Mouse (Mus musculus): ENCODE data around the gene Sbno1. TPM values are rescaled to one million over a fixed set of nuclear protein-coding genes. Genes with fewer than 3 reads are reported as not detected.
"Not testable (repeated sequence)": the region's sequence is repeated elsewhere in the genome, so short reads cannot be mapped to it uniquely, and the experiment has no call there.

Gene Sbno1
- polyA plus RNA-seq, 1 experiment: 46.6 TPM

DNA sequence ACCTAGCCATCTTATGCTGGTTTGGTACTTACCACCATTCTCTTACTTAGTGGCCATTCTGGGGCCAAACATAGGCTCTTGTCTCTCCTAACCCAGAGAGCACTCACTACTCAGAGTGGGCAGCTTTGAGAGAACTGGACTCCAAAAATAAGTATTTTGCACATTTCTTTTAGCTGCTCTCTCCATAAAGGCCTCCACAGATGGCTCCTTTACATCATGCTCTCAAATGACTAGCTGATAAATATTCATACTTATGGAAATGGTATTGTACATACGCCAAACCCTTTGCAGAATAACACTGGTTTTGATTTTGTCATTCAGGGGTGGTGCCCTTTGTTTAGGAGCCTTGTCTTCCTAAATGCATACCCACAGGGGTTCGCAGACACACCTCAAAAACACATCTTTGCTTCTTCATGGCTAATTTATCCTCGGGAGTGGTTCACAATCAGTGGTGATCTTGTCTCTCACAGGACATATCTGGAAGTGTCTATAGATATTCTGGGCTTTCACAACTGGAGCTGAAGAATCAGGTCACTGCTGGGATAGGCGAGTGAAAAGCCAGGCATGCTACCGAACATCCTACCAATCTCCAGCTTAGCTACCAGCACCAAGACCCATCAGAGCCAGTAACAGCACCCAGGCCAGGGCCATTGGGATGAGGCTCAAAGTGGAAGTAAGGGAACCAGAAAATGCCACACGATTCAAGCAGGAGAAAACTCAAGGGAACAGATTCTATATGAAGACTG, 61.5 kb downstream of the Sbno1 start:
- Histone ChIP-seq H3K36me3 (ENCODE audit: control insufficient read depth, insufficient read depth, low read length) (no peaks in the 10 kb centered on the region; the same call in 1 of the 2 replicates), H3K4me1 (ENCODE audit: control insufficient read depth, insufficient read depth, low read length) (no peaks in the 10 kb centered on the region), H3K4me3 (ENCODE audit: control insufficient read depth, low read depth, low read length) (no peak overlapping the region), H3K27ac (ENCODE audit: control insufficient read depth, insufficient read depth, low read depth, low read length) (no peak overlapping the region), H3K27me3 (ENCODE audit: control insufficient read depth, insufficient read depth, low read length) (no peaks in the 10 kb centered on the region)
- no peak for TF ChIP-seq POLR2A (IDR thresholded peaks at IDR 0.05; ENCODE audit: control insufficient read depth, low read depth, low read length)
- no peak for TF ChIP-seq CTCF (IDR thresholded peaks at IDR 0.05; ENCODE audit: control insufficient read depth, insufficient read depth, insufficient replicate concordance, low read depth, low read length)

DNA sequence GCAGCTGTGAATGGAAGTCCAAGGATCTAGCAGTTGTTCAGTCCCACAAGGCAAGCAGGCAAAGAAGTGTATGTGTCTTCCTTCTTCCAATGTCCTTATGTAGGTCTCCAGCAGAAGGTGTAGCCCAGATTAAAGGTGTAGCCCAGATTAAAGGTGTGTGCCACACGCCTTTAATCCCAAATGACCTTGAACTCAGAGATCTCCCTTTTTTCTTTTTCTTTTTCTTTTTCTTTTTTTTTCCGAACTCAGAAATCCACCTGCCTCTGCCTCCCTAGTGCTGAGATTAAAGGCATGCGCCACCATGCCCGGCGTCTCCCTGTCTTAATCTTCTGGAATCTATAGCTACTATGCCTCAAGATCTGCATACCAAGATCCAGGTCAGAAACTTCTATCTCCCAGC, 62.8 kb downstream of the Sbno1 start, which contains the start of gene Cdk2ap1:
Gene Cdk2ap1, minus strand, starts transcription at position 101 of the 400 bp plus-strand sequence.
- H3K27me3 ChIP-seq (ENCODE audit: control insufficient read depth, insufficient read depth, low read length); H3K4me1 ChIP-seq (ENCODE audit: control insufficient read depth, insufficient read depth, low read length); H3K36me3 ChIP-seq (ENCODE audit: control insufficient read depth, insufficient read depth, low read length); H3K27ac ChIP-seq (ENCODE audit: control insufficient read depth, insufficient read depth, low read depth, low read length); H3K4me3 ChIP-seq (ENCODE audit: control insufficient read depth, low read depth, low read length): not testable (repeated sequence)

DNA sequence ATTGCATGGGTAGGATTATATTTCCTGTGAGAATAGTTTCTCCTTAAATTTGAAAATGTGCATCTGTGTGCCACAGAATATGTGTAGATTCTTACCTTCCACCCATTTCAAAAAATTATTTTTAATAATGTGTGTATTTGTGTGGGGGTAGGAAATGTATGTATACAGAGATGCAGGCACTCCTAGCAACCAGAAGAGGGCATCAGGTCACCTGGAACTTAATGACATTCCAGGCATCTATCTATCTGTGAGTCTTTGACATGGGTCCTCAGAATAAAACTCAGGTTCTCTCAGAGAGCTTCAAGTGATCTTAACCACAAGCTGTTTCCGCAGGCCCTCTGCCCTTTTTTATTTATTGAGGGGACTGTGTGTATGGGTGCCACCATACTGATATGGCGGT, 66.2 kb downstream of the Sbno1 start:
- Histone ChIP-seq H3K27ac (ENCODE audit: control insufficient read depth, insufficient read depth, low read depth, low read length) (no peak overlapping the region), H3K4me3 (ENCODE audit: control insufficient read depth, low read depth, low read length) (no peak overlapping the region), H3K36me3 (ENCODE audit: control insufficient read depth, insufficient read depth, low read length) (no peaks in the 10 kb centered on the region; the same call in 1 of the 2 replicates), H3K4me1 (ENCODE audit: control insufficient read depth, insufficient read depth, low read length) (peaks cover 2% of the 10 kb centered on the region; the same call in 1 of the 2 replicates), H3K27me3 (ENCODE audit: control insufficient read depth, insufficient read depth, low read length) (no peaks in the 10 kb centered on the region)
- TF ChIP-seq POLR2A (IDR thresholded peaks at IDR 0.05; ENCODE audit: control insufficient read depth, low read depth, low read length) (no peak), CTCF (IDR thresholded peaks at IDR 0.05; ENCODE audit: control insufficient read depth, insufficient read depth, insufficient replicate concordance, low read depth, low read length) (no peak)

DNA sequence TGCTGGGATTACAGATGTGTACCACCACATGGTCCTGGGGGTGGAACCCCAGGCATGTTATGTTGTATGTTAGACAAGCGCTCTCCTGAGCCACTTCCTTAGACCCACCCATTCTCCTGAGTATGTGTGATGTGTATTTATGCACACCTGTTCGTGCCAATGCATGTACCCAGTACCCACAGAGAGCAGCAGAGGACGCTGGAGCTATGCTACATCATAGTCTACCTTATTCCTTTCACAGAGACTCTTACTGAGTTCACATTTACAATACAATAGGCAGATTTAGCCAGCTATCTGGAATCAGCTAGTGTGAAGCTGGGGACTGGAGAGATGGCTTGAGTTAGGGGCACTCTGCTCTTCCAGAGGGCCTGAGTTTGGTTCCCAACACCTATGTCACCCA, 69.1 kb downstream of the Sbno1 start:
- H3K4me1 ChIP-seq (ENCODE audit: control insufficient read depth, insufficient read depth, low read length): peaks cover 18% of the 10 kb centered on the region
- TF ChIP-seq POLR2A (IDR thresholded peaks at IDR 0.05; ENCODE audit: control insufficient read depth, low read depth, low read length) (no peak), CTCF (IDR thresholded peaks at IDR 0.05; ENCODE audit: control insufficient read depth, insufficient read depth, insufficient replicate concordance, low read depth, low read length) (no peak)
- no peaks in the 10 kb centered on the region; the same call in 1 of the 2 replicates for H3K36me3 ChIP-seq (ENCODE audit: control insufficient read depth, insufficient read depth, low read length)
- H3K4me3 ChIP-seq (ENCODE audit: control insufficient read depth, low read depth, low read length): no peak overlapping the region
- H3K27ac ChIP-seq (ENCODE audit: control insufficient read depth, insufficient read depth, low read depth, low read length): no peak overlapping the region
- no peaks in the 10 kb centered on the region for H3K27me3 ChIP-seq (ENCODE audit: control insufficient read depth, insufficient read depth, low read length)

DNA sequence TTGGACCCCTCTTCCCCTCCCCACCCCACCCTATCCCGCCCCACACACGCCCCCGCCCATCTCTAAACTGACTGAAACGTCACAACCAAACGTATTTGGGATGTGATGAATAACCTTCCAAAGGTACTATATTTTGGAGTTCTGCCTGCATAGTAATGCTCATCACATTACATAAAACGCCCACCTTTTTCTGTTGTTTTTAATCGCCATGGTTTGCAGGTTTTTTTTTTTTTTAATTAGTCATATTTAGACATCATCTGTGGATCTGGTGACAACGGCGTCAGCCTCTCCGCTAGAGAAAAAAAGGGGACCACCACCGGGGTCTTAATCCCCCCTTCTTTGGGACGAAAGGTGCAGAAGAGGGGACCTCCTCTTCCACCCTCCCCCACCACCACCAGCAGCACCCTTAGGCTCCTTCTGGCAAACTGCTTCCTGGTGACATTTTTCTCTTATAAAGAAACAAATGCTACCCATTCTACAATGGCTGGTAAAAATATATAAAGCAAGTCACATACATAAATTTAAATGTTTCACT, 70.3 kb downstream of the Sbno1 start:
- TF ChIP-seq POLR2A (IDR thresholded peaks at IDR 0.05; ENCODE audit: control insufficient read depth, low read depth, low read length): no peak
- TF ChIP-seq CTCF (IDR thresholded peaks at IDR 0.05; ENCODE audit: control insufficient read depth, insufficient read depth, insufficient replicate concordance, low read depth, low read length): no peak
- Histone ChIP-seq H3K27ac (ENCODE audit: control insufficient read depth, insufficient read depth, low read depth, low read length) (no peak overlapping the region), H3K27me3 (ENCODE audit: control insufficient read depth, insufficient read depth, low read length) (no peaks in the 10 kb centered on the region), H3K4me3 (ENCODE audit: control insufficient read depth, low read depth, low read length) (no peak overlapping the region), H3K4me1 (ENCODE audit: control insufficient read depth, insufficient read depth, low read length) (peaks cover 21% of the 10 kb centered on the region), H3K36me3 (ENCODE audit: control insufficient read depth, insufficient read depth, low read length) (no peaks in the 10 kb centered on the region; the same call in 1 of the 2 replicates)

GRCm38 (mm10) chr5:124354574-124355424, 71.0 kb downstream of the Sbno1 start:
- H3K36me3 ChIP-seq (ENCODE audit: control insufficient read depth, insufficient read depth, low read length): no peaks in the 10 kb centered on the region
- no peak for TF ChIP-seq POLR2A (IDR thresholded peaks at IDR 0.05; ENCODE audit: control insufficient read depth, low read depth, low read length)
- TF ChIP-seq CTCF (IDR thresholded peaks at IDR 0.05; ENCODE audit: control insufficient read depth, insufficient read depth, insufficient replicate concordance, low read depth, low read length): no peak
- peak overlapping the region; percentile 82 for H3K4me3 ChIP-seq (ENCODE audit: control insufficient read depth, low read depth, low read length)
- peaks cover 21% of the 10 kb centered on the region for H3K4me1 ChIP-seq (ENCODE audit: control insufficient read depth, insufficient read depth, low read length)
- H3K27me3 ChIP-seq (ENCODE audit: control insufficient read depth, insufficient read depth, low read length): no peaks in the 10 kb centered on the region
- 0 out of 2 replicates have a peak overlapping the region, but pooled peaks have one; percentile 66 for H3K27ac ChIP-seq (ENCODE audit: control insufficient read depth, insufficient read depth, low read depth, low read length)
